Mouse (Mus musculus) spleen, adult 2 months (tissue): ENCODE measurements around the gene Gbgt1. TPM values are rescaled to one million over a fixed set of nuclear protein-coding genes. Genes with fewer than 3 reads are reported as not detected.
A peak's percentile ranks its signal among the peaks of the same experiment; 100 is the strongest.

Experiments
- DNase-seq, 2 experiments: peaks; one replicate each; pipeline versions ENCODE4 v3.0.0 to v3.0.0-alpha.2; 2012 to 2021; ENCODE audit warnings: low spot score in 2 of 2, low read depth in 1 of 2
- H3K27ac ChIP-seq: fragments of 200-500 bp; 2 replicates; pipeline ENCODE4 v1.5.1; 2012; ENCODE audit warnings: low read length, inconsistent platforms; ENCODE audit not compliant: insufficient read depth
- H3K27me3 ChIP-seq: fragments of 200-500 bp; 2 replicates; pipeline ENCODE4 v1.6.1; 2012; ENCODE audit warnings: mild to moderate bottlenecking, moderate library complexity, low read length, inconsistent platforms; ENCODE audit not compliant: control insufficient read depth, insufficient read depth
- H3K36me3 ChIP-seq: fragments of 200-500 bp; 2 replicates; pipeline ENCODE4 v1.6.1; 2012; ENCODE audit warnings: mild to moderate bottlenecking, low read length, inconsistent platforms; ENCODE audit not compliant: control insufficient read depth, insufficient read depth
- H3K4me1 ChIP-seq: fragments of 200-500 bp; 2 replicates; pipeline ENCODE4 v1.6.1; 2011; ENCODE audit warnings: inconsistent platforms; ENCODE audit not compliant: control insufficient read depth, insufficient read depth, insufficient read length
- H3K4me3 ChIP-seq: fragments of 200-500 bp; 2 replicates; pipeline ENCODE4 v1.5.1; 2011; ENCODE audit warnings: mild to moderate bottlenecking, inconsistent platforms; ENCODE audit not compliant: insufficient read depth, insufficient read length; ENCODE audit errors: extremely low read depth
- CTCF ChIP-seq: fragments of 200-500 bp; IDR thresholded peaks from 2 replicates; pipeline ENCODE4 v1.5.1; 2011; ENCODE audit warnings: mild to moderate bottlenecking, inconsistent platforms; ENCODE audit not compliant: insufficient read depth, insufficient read length, insufficient replicate concordance; ENCODE audit errors: extremely low read depth
- POLR2A ChIP-seq: fragments of 200-500 bp; IDR thresholded peaks from 2 replicates; pipeline ENCODE4 v1.6.1; 2011; ENCODE audit warnings: low read depth, low read length, inconsistent platforms
- WGBS: fragments of 180-500 bp; shearing (Covaris S2); methylation state at CpG from one replicate; pipeline ENCODE4 v1.1.7; 2018; 5-methylcytosine and 5-hydroxymethylcytosine counted together
- polyA plus RNA-seq: library from polyadenylated mRNA; depleted of rRNA; stranded (reverse); fragments of >200 nt; gene quantifications from 2 replicates; pipeline ENCODE4 v1.2.3, GENCODE M21; 2012

Gene Gbgt1
- polyA plus RNA-seq, 1 experiment = 3.7 TPM

- no peak for DNase-seq
- 87% methylated on average over 4 of the region's 4 CpGs for WGBS
- no peak for TF ChIP-seq CTCF
- TF ChIP-seq POLR2A = no peak
- Histone ChIP-seq H3K27me3 (no peaks in the 10 kb centered on the region), H3K4me3 (no peak overlapping the region), H3K27ac (no peak overlapping the region), H3K36me3 (no peaks in the 10 kb centered on the region; the same call in 1 of the 2 replicates), H3K4me1 (peaks cover 38% of the 10 kb centered on the region)
Measured at GRCm38 (mm10) chr2:28522166-28522565, 25.5 kb downstream of the Gbgt1 start.

- H3K27me3 ChIP-seq = no peaks in the 10 kb centered on the region
- H3K36me3 ChIP-seq = no peaks in the 10 kb centered on the region; the same call in 1 of the 2 replicates
- TF ChIP-seq CTCF (no peak), POLR2A (no peak)
- WGBS = 52% methylated on average over 5 of the region's 5 CpGs
- peak in 1 of 2 experiments; percentile 9 for DNase-seq
- no peak overlapping the region for H3K4me3 ChIP-seq
- H3K4me1 ChIP-seq = peaks cover 24% of the 10 kb centered on the region
- H3K27ac ChIP-seq = no peak overlapping the region
Measured at GRCm38 (mm10) chr2:28523643-28524117, 27.0 kb downstream of the Gbgt1 start.

GRCm38 (mm10) chr2:28524406-28524805 is 27.7 kb downstream of the Gbgt1 start:
- H3K4me1 ChIP-seq = peaks cover 21% of the 10 kb centered on the region
- H3K4me3 ChIP-seq = no peak overlapping the region
- 91% methylated on average over 10 of the region's 10 CpGs for WGBS
- H3K27me3 ChIP-seq = no peaks in the 10 kb centered on the region
- no peaks in the 10 kb centered on the region; the same call in 1 of the 2 replicates for H3K36me3 ChIP-seq
- no peak for DNase-seq
- TF ChIP-seq CTCF (no peak), POLR2A (no peak)
- H3K27ac ChIP-seq = peak overlapping the region; percentile 86

- Histone ChIP-seq H3K27ac (peak overlapping the region; percentile 86), H3K36me3 (no peaks in the 10 kb centered on the region), H3K27me3 (no peaks in the 10 kb centered on the region), H3K4me1 (peaks cover 21% of the 10 kb centered on the region), H3K4me3 (no peak overlapping the region)
- TF ChIP-seq CTCF (no peak), POLR2A (no peak)
- DNase-seq = no peak
- WGBS = 26% methylated on average over 11 of the region's 11 CpGs
Measured at GRCm38 (mm10) chr2:28525219-28525942, 28.7 kb downstream of the Gbgt1 start.

- peak overlapping the region; percentile 86 for H3K27ac ChIP-seq
Measured at GRCm38 (mm10) chr2:28525943-28526876, 29.5 kb downstream of the Gbgt1 start.

GRCm38 (mm10) chr2:28527436-28528353 is 31.0 kb downstream of the Gbgt1 start:
- Histone ChIP-seq H3K4me1 (peaks cover 22% of the 10 kb centered on the region), H3K36me3 (no peaks in the 10 kb centered on the region), H3K27ac (no peak overlapping the region), H3K27me3 (no peaks in the 10 kb centered on the region), H3K4me3 (no peak overlapping the region)
- WGBS = 95% methylated on average over 20 of the region's 20 CpGs
- TF ChIP-seq POLR2A (no peak), CTCF (no peak)
- DNase-seq = no peak

More at GRCm38 (mm10) chr2:28525943-28526876, 29.5 kb downstream of the Gbgt1 start:
- DNase-seq = peak in 1 of 2 experiments; percentile 67
- H3K36me3 ChIP-seq = no peaks in the 10 kb centered on the region
- 11% methylated on average over 12 of the region's 12 CpGs for WGBS
- no peak overlapping the region for H3K4me3 ChIP-seq
- no peak for TF ChIP-seq POLR2A
- peak; percentile 58; the same call in 1 of the 2 replicates for TF ChIP-seq CTCF
- no peaks in the 10 kb centered on the region for H3K27me3 ChIP-seq
- peaks cover 21% of the 10 kb centered on the region for H3K4me1 ChIP-seq
